Mouse (Mus musculus): ENCODE measurements around the gene Glyctk.

Gene Glyctk

DNA sequence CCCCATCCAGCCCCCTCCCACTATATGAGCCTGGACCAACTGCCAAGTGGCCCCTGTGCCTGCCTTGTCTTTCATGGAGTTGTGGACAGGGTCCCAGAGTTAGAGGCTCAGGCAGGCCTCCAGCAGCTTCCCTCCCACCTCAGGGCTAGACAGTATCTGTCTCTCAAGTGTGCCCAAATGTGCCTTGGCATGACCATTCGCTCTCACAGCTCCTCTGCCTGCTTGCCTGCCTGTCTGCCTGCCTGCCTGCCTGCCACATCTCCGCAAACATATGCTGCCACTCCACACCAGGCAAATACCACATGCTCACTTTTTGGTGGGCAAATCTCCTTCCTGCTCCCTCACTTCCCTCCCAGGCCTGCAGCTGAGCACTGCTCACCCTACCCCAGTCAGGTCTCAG lies 12.4 kb downstream of the Glyctk start:
- DNase-seq: no peak

DNA sequence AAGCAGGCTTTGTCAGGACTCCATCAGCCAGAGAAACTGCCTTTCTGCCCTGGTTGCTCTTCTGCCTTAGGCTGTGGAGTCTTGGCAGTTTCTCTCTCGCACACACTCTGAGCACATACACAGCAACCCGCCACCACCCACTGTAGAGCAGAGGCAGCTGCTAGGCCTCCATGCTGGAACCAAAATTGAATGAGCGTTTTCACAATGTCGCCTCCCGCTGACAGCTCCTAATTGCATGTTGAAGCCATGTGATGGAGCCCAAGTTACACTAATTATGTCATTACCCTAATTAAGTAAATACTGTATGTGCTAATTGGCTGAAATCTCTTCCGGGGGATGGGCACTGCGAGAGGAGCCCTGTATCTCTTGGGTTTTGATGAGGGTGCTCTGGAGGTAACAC lies 13.8 kb downstream of the Glyctk start:
- DNase-seq: no peak

DNA sequence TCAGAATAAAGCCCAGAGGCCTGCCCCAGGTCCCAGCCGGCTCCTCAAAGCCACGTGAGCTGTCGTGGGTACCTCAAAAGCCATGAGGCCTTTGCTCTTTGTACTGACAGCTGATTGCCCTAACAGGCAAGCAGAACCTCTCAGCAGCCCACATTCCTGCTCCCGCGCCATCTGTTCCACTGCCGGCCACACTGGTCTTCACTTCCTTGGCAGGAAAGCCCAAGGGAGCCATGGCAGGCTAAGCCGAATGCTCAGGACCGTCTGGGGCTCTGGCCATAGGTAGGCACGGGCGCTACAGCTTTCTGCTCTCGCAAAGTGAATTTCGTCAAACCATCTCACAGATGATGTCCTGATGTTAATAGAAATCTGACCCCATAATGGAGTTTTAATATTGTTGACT lies 16.0 kb downstream of the Glyctk start:
- DNase-seq: no peak

DNA sequence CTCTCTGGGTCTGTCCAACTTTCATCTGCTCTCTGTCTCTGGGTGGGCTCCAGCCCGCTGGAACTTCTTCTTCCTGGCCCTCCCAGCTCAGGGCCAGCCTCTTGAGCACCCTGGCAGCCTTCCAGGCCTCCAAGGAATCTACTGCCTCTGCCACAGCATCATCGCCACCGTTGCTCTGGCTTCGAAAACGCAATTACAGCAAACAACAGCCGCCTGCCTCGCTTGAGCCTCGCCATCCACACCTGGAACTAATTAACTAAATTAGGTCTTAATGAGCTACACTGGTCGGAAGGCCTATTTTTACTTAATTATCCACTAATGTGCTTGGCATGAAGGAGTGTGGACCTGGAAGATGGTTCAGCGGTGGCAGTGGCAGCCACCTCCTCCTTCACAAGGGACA lies 18.2 kb downstream of the Glyctk start:
- DNase-seq: no peak

DNA sequence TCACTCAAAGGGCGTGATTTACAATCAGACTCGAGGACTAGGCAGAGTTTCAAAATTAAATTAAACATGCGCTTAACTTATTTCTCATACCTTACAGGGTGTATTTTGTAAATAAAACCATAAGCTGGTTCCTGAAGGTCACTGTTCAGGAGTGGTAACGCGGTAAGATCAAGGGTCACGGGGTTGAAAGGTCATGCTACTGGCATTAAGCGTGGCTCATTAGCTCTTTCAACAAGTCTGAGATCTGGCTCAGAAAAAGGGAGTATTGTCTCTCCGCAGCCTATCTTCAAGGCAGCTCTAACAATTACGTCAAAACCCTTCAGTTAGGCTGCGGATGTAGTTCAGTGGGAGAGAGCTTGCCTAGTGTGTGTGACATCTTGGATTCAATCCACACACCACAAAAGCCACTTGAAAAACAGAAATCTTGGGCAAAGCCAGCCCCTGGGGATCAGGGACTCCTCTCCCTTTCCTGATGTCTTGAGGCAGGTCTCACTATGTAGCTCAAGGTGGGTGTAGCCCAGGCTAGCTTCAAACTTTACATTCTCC lies 20.2 kb downstream of the Glyctk start:
- no peak for DNase-seq

DNA sequence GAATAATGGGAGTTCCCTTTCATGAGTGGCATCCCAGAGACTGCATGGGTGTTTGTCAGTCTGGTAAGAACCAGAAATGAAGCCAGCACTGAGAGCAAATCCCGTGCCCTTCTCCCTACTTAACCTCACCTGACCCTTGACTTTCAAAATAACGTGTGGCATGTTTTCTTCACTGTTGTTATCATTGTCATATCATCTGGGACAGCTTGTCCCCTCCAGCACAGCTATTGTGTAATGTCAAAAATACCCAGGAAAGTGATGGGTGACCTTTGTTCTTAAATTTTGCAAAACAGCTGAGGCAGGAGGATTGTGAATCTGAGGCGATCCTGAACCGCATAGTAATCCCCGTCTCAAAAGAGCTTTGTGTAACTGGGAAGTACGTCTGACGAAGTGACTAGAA lies 27.7 kb downstream of the Glyctk start:
- no peak for DNase-seq

DNA sequence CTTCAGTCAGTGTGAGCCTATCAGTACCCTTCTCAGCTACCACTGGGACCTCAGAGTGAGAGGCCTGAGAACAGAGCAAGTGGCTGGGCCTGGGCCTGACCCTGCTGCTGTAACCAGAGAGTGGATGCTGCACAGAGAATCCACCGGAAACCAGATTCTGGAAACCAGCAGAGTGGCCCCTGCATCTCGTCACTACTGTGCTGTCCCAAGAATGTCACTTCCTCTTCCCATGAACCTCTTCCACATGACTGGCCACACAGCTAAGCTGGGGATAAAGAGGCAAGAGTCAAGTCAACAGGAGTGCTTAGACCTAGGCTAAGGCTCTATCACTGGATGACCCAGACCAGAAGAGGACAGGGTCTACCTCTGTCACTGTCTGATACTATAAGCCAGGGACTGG lies 28.9 kb downstream of the Glyctk start:
- no peak for DNase-seq

DNA sequence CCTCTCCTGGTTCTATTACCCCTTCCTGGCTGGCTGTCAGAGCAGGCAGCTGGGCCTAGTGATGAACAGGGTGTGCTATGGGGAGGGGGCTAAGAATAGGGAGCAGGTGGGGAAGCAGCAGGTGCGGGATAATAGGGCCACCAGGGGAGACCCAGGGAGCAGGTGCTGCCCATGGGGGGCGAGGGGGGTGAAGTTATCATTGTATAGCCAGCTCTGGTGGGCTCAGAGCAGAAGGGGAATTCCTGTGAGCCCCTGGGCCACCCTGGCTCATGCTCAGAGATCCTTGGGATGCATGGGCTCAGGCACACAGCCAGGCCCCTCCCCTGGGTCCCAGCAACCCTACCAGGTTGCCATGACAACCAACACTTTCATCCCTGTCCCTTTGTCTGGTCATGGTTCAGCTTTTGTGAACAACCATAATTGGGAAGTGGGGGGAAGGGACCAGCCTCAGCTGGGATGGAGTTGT lies 31.1 kb downstream of the Glyctk start:
- DNase-seq: no peak

DNA sequence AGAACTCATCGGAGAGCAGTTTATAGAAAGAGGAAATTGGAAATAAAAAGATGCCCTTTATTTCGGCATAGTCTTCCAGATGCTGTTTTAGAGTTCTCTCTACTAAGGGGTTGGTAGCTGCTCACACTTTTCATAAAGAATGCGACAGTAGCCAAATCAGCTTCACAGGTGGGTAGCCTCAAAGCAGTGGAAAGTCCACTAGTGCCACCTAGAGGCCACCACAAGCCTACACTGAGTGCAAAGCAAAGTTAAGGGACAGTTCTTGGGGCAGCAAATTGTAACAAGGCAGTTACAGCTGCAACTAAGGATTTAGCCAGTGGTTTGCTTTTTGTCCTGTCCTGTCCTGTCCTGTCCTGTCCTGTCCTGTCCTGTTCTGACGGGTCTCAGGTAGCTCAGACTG lies 34.3 kb downstream of the Glyctk start:
- DNase-seq: peak; percentile 34

DNA sequence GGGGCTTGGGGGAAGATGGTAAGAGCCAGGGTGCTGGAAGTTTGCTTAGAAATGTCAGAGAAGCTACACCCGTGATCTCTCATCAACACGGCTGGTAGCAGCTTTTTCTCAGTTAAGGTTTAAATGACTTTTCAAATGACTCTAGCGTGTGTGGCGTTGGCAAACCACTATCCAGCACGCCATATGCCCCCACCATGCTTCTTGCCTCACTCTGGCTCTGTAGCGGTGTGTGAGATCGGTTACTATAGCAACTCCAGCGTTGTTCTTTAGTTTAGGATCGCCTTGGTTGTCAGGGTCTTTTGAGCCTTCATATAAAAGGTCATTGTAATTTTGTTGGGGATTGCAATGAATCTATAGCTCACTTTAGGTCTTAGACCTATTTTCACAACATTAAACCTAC lies 38.9 kb downstream of the Glyctk start:
- DNase-seq: no peak

DNA sequence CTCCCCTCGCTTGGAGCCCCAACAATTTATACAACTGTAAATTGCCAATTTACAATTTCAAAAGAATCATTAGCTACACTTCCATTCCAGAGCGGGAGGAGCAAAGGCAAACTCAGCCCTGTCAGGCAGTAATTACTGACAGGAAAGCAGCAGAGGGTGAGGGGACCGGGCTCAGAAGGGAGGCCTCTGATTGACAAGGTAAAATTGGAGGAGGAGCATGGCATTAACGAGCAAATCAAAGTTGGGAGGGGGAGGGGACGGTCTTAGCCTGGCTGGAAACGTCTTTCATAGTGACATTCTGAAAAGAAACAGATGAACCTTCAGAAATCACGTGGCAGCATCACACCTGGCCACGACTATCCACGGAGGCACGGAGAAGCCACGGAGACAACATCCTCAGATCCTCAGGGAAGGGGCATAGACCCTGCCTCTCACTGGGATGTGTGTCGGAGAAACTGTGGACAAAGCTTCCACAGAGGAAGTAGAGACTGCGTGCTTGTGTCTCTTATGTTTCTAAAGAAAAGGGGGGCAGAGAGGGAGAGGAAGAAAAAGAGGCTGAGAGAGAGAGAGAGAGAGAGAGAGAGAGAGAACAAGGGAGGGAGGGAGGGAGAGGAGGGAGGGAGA lies 42.0 kb downstream of the Glyctk start:
- no peak for DNase-seq

DNA sequence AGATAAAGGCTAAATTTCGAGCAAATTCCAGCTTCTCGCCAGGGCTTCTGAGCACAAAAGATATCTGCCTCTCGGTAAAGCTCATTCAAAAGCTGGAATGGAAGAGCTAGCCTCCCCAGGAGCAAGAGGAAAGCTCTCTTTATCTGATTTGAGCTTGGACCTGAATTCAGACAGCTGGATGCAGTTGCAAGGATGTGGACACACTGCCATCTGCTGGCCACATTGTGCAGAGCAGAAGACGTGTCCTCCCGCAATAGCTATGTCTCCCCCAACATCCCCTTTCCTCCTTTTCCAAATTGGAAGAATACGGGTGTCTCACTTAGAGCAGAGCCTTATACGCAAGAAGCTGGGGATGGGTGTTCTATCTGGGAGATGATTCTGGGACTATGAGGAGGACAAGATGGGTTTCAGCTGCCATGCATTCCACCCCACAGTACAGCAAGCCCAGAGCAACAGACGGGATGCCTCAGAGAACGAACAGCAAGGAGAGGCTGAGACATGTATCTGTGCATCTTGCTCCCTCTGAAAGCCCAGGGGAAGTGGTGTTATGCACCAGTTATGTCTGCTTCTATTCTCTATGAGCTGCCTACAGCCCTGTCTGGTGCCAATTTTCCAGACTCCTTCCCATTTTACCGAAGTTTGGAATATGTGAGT lies 45.0 kb downstream of the Glyctk start:
- peak; percentile 53 for DNase-seq

DNA sequence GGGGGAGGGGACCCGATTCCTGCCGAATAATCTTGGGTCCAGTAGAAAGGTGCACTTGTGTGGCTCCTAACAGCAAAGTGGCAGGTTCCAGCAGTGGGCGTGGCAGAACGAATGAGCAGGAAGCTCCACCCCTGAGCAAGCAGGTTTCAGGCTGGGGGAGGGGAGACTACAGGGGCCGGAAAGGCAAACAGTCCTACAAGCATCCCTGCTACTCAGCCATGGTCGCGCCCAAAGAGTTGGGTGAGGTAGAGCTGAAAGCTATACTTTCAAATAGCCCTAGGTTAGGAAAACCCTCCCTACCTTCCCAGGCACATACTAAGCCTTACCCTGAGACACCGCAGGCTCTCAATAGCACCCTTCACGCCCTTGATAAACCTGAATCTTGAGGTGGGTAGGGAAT lies 51.7 kb downstream of the Glyctk start:
- DNase-seq: no peak

DNA sequence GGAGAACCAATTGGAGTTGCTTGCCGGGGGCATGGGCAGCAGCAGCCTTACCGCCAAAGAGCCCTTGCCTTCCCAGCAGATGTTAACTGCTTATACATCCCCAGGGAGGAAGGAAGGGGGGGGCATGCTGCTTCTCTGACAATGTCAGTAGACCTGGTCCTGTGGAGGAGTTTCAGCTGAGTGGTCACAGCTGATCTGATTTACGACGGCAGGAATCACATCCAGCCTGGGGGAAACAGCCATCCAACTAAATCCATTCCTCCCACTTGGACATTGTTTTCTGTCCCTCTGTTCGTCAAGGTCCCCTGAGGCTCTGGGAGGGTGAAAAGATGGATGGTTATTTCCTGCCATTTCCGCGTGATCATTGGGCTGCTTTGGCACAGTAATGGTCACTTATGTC lies 53.5 kb downstream of the Glyctk start:
- no peak for DNase-seq
